Mouse (Mus musculus): ENCODE results near the gene Ehf. TPM values are rescaled to one million over a fixed set of nuclear protein-coding genes. Genes with fewer than 3 reads are reported as not detected.

Gene Ehf
- polyA plus RNA-seq, 1 experiment from 2014 or later, result 11.2 TPM

- H3K4me2 ChIP-seq (ENCODE audit: low read length), result no peak overlapping the region
- no peaks in the 10 kb centered on the region for H3K9me3 ChIP-seq (ENCODE audit: control insufficient read depth, low read length)
- no peaks in the 10 kb centered on the region for H3K36me3 ChIP-seq (ENCODE audit: control insufficient read depth, insufficient read depth, low read length)
- H3K27ac ChIP-seq (ENCODE audit: low read depth), result no peak overlapping the region
- no peak overlapping the region for H3K9ac ChIP-seq (ENCODE audit: low read length)
- no peaks in the 10 kb centered on the region for H3K27me3 ChIP-seq (replicated peaks; ENCODE audit: control insufficient read depth, insufficient read depth, low read length)
- 96% methylated on average over 3 of the region's 3 CpGs for WGBS
- no peak for ATAC-seq (replicated peaks; ENCODE audit: low FRiP score, low TSS enrichment, low read depth)
- no peak overlapping the region for H3K4me3 ChIP-seq (ENCODE audit: low read depth, low read length)
- peaks cover 17% of the 10 kb centered on the region; the same call in 1 of the 2 replicates for H3K4me1 ChIP-seq (replicated peaks; ENCODE audit: control insufficient read depth, insufficient read depth, low read length)
- no peak for DNase-seq (ENCODE audit: low spot score)
These were observed 12.9 kb downstream of the Ehf start for GRCm38 (mm10) chr2:103290167-103290566.

DNA sequence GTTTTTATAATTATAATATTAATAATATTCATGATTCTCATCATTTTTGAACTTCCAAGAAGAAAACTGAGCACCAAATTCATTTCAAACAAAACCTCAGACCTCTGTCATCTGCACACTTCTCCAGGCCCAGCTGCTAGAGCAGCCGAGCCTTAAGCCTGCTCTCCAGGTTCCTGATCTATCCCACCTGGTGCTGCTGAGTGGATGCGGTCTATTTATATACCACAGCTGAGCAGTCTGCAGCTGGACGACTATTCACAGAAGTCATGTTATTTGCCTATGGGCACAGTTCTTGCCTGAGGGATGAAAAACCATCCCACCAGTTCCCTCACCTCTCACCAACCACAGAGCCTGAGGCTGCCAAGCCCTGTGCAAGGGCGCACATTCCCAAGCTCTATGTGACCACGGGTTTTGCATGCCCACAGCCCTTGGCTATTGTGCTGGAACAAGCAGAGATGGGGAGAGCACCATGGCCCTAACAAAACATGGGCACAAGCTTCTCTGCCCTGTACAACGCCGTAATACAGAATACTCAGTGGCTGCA lies 13.6 kb downstream of the Ehf start:
- Histone ChIP-seq H3K9me3 (ENCODE audit: control insufficient read depth, low read length) (no peaks in the 10 kb centered on the region), H3K4me3 (ENCODE audit: low read depth, low read length) (no peak overlapping the region), H3K27me3 (replicated peaks; ENCODE audit: control insufficient read depth, insufficient read depth, low read length) (no peaks in the 10 kb centered on the region), H3K4me2 (ENCODE audit: low read length) (no peak overlapping the region), H3K4me1 (replicated peaks; ENCODE audit: control insufficient read depth, insufficient read depth, low read length) (peaks cover 14% of the 10 kb centered on the region; the same call in 1 of the 2 replicates), H3K27ac (ENCODE audit: low read depth) (no peak overlapping the region), H3K36me3 (ENCODE audit: control insufficient read depth, insufficient read depth, low read length) (no peaks in the 10 kb centered on the region), H3K9ac (ENCODE audit: low read length) (no peak overlapping the region)
- peak; percentile 61 for ATAC-seq (replicated peaks; ENCODE audit: low FRiP score, low TSS enrichment, low read depth)
- DNase-seq (ENCODE audit: low spot score), result no peak
- 51% methylated on average over 7 of the region's 7 CpGs for WGBS

DNA sequence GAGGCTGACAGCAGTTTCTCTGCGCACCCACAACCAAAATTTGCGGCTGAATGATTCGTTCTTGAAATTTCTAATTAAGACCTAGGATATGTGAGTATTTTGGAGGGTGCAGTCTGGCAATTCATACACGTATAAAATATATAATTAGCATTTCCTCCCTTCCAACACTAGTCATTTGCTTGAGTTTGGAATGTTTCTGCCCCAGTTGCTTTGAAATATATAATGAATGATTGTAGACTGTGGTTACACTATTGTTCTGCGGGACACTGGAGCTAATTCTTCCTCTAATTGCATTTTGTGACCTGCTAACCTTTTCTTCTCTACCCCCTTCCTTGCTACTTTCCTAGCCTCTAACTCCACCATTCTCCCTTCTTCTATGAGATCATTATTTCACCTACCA lies 15.4 kb downstream of the Ehf start:
- H3K27me3 ChIP-seq (replicated peaks; ENCODE audit: control insufficient read depth, insufficient read depth, low read length), result no peaks in the 10 kb centered on the region
- DNase-seq (ENCODE audit: low spot score) (no peak), ATAC-seq (replicated peaks; ENCODE audit: low FRiP score, low TSS enrichment, low read depth) (no peak)
- H3K4me1 ChIP-seq (replicated peaks; ENCODE audit: control insufficient read depth, insufficient read depth, low read length), result peaks cover 8% of the 10 kb centered on the region; the same call in 1 of the 2 replicates
- no peak overlapping the region for H3K4me2 ChIP-seq (ENCODE audit: low read length)
- 86% methylated on average over 5 of the region's 5 CpGs for WGBS
- no peak overlapping the region for H3K9ac ChIP-seq (ENCODE audit: low read length)
- H3K27ac ChIP-seq (ENCODE audit: low read depth), result no peak overlapping the region
- no peak overlapping the region for H3K4me3 ChIP-seq (ENCODE audit: low read depth, low read length)
- H3K9me3 ChIP-seq (ENCODE audit: control insufficient read depth, low read length), result no peaks in the 10 kb centered on the region
- no peaks in the 10 kb centered on the region for H3K36me3 ChIP-seq (ENCODE audit: control insufficient read depth, insufficient read depth, low read length)

DNA sequence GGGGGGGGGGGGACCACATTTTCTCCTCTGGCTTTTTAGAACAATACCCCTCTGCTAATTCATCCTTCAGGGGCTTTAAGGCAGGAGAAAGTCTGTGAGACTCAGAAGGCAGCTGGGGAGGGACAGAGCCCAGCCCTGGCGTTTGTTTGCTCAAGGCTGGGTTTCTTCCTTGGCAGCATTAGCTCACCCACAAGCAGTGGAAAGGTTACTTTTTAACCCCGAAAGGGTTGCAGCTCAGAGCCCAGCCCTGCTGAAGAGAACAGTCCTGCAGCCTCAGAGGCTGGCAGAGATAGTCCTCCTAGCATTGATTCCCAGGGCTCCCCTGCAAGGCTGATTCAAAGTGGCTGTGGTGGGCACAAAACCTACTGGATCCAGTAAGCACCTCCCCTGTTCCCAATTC lies 17.5 kb downstream of the Ehf start:
- H3K4me2 ChIP-seq (ENCODE audit: low read length), result peak overlapping the region; percentile 9; the same call in 1 of the 2 replicates
- H3K36me3 ChIP-seq (ENCODE audit: control insufficient read depth, insufficient read depth, low read length), result no peaks in the 10 kb centered on the region
- H3K9me3 ChIP-seq (ENCODE audit: control insufficient read depth, low read length), result no peaks in the 10 kb centered on the region
- 23% methylated on average over 2 of the region's 2 CpGs for WGBS
- H3K27ac ChIP-seq (ENCODE audit: low read depth), result peak overlapping the region; percentile 66
- H3K9ac ChIP-seq (ENCODE audit: low read length), result no peak overlapping the region
- DNase-seq (ENCODE audit: low spot score) (peak; percentile 61), ATAC-seq (replicated peaks; ENCODE audit: low FRiP score, low TSS enrichment, low read depth) (peak; percentile 87)
- no peak overlapping the region for H3K4me3 ChIP-seq (ENCODE audit: low read depth, low read length)
- peaks cover 10% of the 10 kb centered on the region; the same call in 1 of the 2 replicates for H3K4me1 ChIP-seq (replicated peaks; ENCODE audit: control insufficient read depth, insufficient read depth, low read length)
- no peaks in the 10 kb centered on the region for H3K27me3 ChIP-seq (replicated peaks; ENCODE audit: control insufficient read depth, insufficient read depth, low read length)

- 65% methylated on average over 8 of the region's 8 CpGs for WGBS
These were observed 19.3 kb downstream of the Ehf start for GRCm38 (mm10) chr2:103283730-103284129.

GRCm38 (mm10) chr2:103282184-103282750 lies 20.8 kb downstream of the Ehf start:
- Histone ChIP-seq H3K4me2 (ENCODE audit: low read length) (no peak overlapping the region), H3K27me3 (replicated peaks; ENCODE audit: control insufficient read depth, insufficient read depth, low read length) (no peaks in the 10 kb centered on the region), H3K9ac (ENCODE audit: low read length) (no peak overlapping the region), H3K9me3 (ENCODE audit: control insufficient read depth, low read length) (no peaks in the 10 kb centered on the region), H3K4me3 (ENCODE audit: low read depth, low read length) (no peak overlapping the region), H3K4me1 (replicated peaks; ENCODE audit: control insufficient read depth, insufficient read depth, low read length) (0 out of 2 replicates have a peak, but pooled peaks cover 2% of the 10 kb centered on the region), H3K36me3 (ENCODE audit: control insufficient read depth, insufficient read depth, low read length) (no peaks in the 10 kb centered on the region), H3K27ac (ENCODE audit: low read depth) (no peak overlapping the region)
- ATAC-seq (replicated peaks; ENCODE audit: low FRiP score, low TSS enrichment, low read depth) (no peak), DNase-seq (ENCODE audit: low spot score) (no peak)
- 64% methylated on average over 8 of the region's 8 CpGs for WGBS

More at GRCm38 (mm10) chr2:103283730-103284129, 19.3 kb downstream of the Ehf start:
- DNase-seq (ENCODE audit: low spot score), result no peak
- Histone ChIP-seq H3K27ac (ENCODE audit: low read depth) (no peak overlapping the region), H3K4me2 (ENCODE audit: low read length) (no peak overlapping the region), H3K9me3 (ENCODE audit: control insufficient read depth, low read length) (no peaks in the 10 kb centered on the region), H3K36me3 (ENCODE audit: control insufficient read depth, insufficient read depth, low read length) (no peaks in the 10 kb centered on the region), H3K4me3 (ENCODE audit: low read depth, low read length) (no peak overlapping the region), H3K4me1 (replicated peaks; ENCODE audit: control insufficient read depth, insufficient read depth, low read length) (0 out of 2 replicates have a peak, but pooled peaks cover 3% of the 10 kb centered on the region), H3K27me3 (replicated peaks; ENCODE audit: control insufficient read depth, insufficient read depth, low read length) (no peaks in the 10 kb centered on the region), H3K9ac (ENCODE audit: low read length) (no peak overlapping the region)
- no peak for ATAC-seq (replicated peaks; ENCODE audit: low FRiP score, low TSS enrichment, low read depth)

DNA sequence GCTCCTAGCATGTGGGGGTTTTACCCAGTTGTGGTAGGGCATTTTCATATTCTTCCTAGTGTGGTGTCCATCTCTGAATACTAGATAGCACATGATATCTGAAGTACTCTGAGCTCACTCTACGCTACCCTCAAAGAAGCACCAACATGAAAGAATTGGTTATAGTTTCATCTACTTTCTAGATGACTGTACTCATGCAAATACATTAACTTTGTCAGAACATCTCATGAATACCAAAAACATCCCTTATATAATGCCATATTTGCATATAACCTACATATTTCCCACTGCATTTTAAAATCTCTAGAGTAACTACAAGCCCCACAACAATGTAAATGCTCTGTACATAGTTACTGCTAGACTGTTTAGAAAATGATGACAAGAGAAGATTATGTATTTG lies 23.2 kb downstream of the Ehf start:
- Histone ChIP-seq H3K9ac (ENCODE audit: low read length) (no peak overlapping the region), H3K9me3 (ENCODE audit: control insufficient read depth, low read length) (no peaks in the 10 kb centered on the region), H3K27me3 (replicated peaks; ENCODE audit: control insufficient read depth, insufficient read depth, low read length) (no peaks in the 10 kb centered on the region), H3K36me3 (ENCODE audit: control insufficient read depth, insufficient read depth, low read length) (no peaks in the 10 kb centered on the region), H3K4me1 (replicated peaks; ENCODE audit: control insufficient read depth, insufficient read depth, low read length) (0 out of 2 replicates have a peak, but pooled peaks cover 2% of the 10 kb centered on the region), H3K4me3 (ENCODE audit: low read depth, low read length) (no peak overlapping the region), H3K27ac (ENCODE audit: low read depth) (no peak overlapping the region), H3K4me2 (ENCODE audit: low read length) (no peak overlapping the region)
- 97% methylated on average over 1 of the region's 1 CpGs for WGBS
- DNase-seq (ENCODE audit: low spot score) (no peak), ATAC-seq (replicated peaks; ENCODE audit: low FRiP score, low TSS enrichment, low read depth) (no peak)

GRCm38 (mm10) chr2:103278476-103278875 lies 24.6 kb downstream of the Ehf start:
- no peak for DNase-seq (ENCODE audit: low spot score)
- 73% methylated on average over 1 of the region's 1 CpGs for WGBS

GRCm38 (mm10) chr2:103277794-103278193 lies 25.3 kb downstream of the Ehf start:
- 72% methylated on average over 1 of the region's 1 CpGs for WGBS
- Histone ChIP-seq H3K9ac (ENCODE audit: low read length) (no peak overlapping the region), H3K27me3 (replicated peaks; ENCODE audit: control insufficient read depth, insufficient read depth, low read length) (no peaks in the 10 kb centered on the region), H3K4me3 (ENCODE audit: low read depth, low read length) (no peak overlapping the region), H3K9me3 (ENCODE audit: control insufficient read depth, low read length) (no peaks in the 10 kb centered on the region), H3K27ac (ENCODE audit: low read depth) (no peak overlapping the region), H3K36me3 (ENCODE audit: control insufficient read depth, insufficient read depth, low read length) (no peaks in the 10 kb centered on the region), H3K4me2 (ENCODE audit: low read length) (no peak overlapping the region), H3K4me1 (replicated peaks; ENCODE audit: control insufficient read depth, insufficient read depth, low read length) (0 out of 2 replicates have a peak, but pooled peaks cover 2% of the 10 kb centered on the region)
- ATAC-seq (replicated peaks; ENCODE audit: low FRiP score, low TSS enrichment, low read depth), result no peak
- DNase-seq (ENCODE audit: low spot score), result no peak

More at GRCm38 (mm10) chr2:103278476-103278875, 24.6 kb downstream of the Ehf start:
- H3K9ac ChIP-seq (ENCODE audit: low read length), result no peak overlapping the region
- no peak overlapping the region for H3K27ac ChIP-seq (ENCODE audit: low read depth)
- no peaks in the 10 kb centered on the region for H3K9me3 ChIP-seq (ENCODE audit: control insufficient read depth, low read length)
- H3K36me3 ChIP-seq (ENCODE audit: control insufficient read depth, insufficient read depth, low read length), result no peaks in the 10 kb centered on the region
- H3K4me1 ChIP-seq (replicated peaks; ENCODE audit: control insufficient read depth, insufficient read depth, low read length), result 0 out of 2 replicates have a peak, but pooled peaks cover 2% of the 10 kb centered on the region
- H3K27me3 ChIP-seq (replicated peaks; ENCODE audit: control insufficient read depth, insufficient read depth, low read length), result no peaks in the 10 kb centered on the region
- no peak overlapping the region for H3K4me3 ChIP-seq (ENCODE audit: low read depth, low read length)
- no peak for ATAC-seq (replicated peaks; ENCODE audit: low FRiP score, low TSS enrichment, low read depth)
- no peak overlapping the region for H3K4me2 ChIP-seq (ENCODE audit: low read length)
